In the genomic region with DNA sequence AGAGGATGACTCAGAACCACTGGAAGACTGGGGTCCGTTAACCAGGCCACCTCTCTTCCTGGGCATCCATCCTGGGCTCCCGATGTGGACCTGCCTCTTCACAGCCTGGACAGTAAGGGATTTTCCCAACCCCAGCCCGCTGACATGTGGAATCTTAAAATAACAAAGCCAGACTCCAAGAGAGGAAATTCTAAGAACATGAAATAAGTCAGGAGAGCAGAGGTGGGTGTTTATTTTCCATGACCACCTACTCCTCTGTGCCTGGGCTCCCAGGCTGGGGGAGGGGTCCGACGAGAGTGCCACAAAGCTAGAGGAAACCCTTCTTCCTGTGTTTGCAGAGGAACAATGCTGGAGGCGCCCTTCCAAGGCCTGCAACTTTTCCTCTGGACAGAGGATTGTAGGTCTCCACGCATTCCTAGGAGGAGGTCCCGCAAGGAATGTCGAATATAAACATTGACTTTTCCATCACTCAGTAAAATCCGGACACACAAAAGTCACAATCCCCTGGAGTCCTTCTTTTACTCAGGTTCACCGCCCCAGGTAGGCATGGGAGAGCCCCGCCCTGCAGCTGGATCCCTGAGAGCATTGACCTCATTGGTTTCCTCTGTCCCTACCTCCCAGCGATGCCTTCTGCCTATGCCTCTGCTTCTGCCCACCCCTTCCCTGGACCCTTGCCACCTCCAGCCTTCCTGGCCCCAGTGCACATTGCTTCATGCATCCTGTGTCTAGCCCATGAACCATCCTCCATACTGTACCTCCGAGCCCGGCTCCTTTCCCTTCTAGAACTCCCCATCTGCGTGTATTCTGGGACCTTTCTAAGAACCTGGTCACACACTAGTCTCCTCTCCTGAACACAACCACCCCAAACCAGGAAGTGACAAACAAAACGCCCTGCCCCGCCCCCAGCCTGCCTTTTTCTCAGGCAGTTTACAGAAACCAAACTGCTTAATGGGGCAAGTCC, we compare ENCODE assay signal across 8 mouse cellular contexts. TPM values are rescaled to one million over a fixed set of nuclear protein-coding genes. Genes with fewer than 3 reads are reported as not detected.
A peak's percentile ranks its signal among the peaks of the same experiment; 100 is the strongest.
DNase-seq lines count a peak whose midpoint lies in the region; ATAC-seq and TF ChIP-seq lines count a peak whose summit lies in the region.

No protein-coding gene starts in this region.

- H3K4me3 ChIP-seq in hindbrain, embryonic 15.5 days, result no peak overlapping the region
- no peak overlapping the region for H3K4me3 ChIP-seq in hindbrain, embryonic 13.5 days
- H3K4me3 ChIP-seq in embryonic facial prominence, embryonic 12.5 days, result no peak overlapping the region
- no peak overlapping the region for H3K4me3 ChIP-seq in liver, embryonic 12.5 days
- no peak overlapping the region for H3K4me3 ChIP-seq in stomach, postnatal 0 days (ENCODE audit: low read depth, low read length)
- no peak overlapping the region for H3K4me3 ChIP-seq in forebrain, embryonic 16.5 days (replicated peaks; ENCODE audit: low read length)

- peak; percentile 34; the same call in 1 of the 2 replicates for ATAC-seq in hindbrain, embryonic 15.5 days (ENCODE audit: low FRiP score, low read depth)
- no peak for ATAC-seq in hindbrain, embryonic 13.5 days (ENCODE audit: low FRiP score)
- ATAC-seq in embryonic facial prominence, embryonic 12.5 days (ENCODE audit: insufficient number of reproducible peaks, insufficient read depth, low FRiP score, low TSS enrichment), result no peak
- ATAC-seq in liver, embryonic 12.5 days, result peak; percentile 44; the same call in 1 of the 2 replicates
- ATAC-seq in stomach, postnatal 0 days (ENCODE audit: low FRiP score, low TSS enrichment), result peak; percentile 43; the same call in 1 of the 2 replicates
- ATAC-seq in forebrain, embryonic 16.5 days, result no peak

- 71% methylated on average over 18 of the region's 18 CpGs for WGBS in hindbrain, embryonic 15.5 days
- 69% methylated on average over 18 of the region's 18 CpGs for whole genome bisulfite sequencing in hindbrain, embryonic 13.5 days
- 50% methylated on average over 18 of the region's 18 CpGs for WGBS in embryonic facial prominence, embryonic 12.5 days
- 16% methylated on average over 18 of the region's 18 CpGs for WGBS in liver, embryonic 12.5 days (ENCODE audit: insufficient replicate concordance)
- 28% methylated on average over 18 of the region's 18 CpGs for WGBS in stomach, postnatal 0 days
- 73% methylated on average over 18 of the region's 18 CpGs for WGBS in forebrain, embryonic 16.5 days

- H3K4me2 ChIP-seq in hindbrain, embryonic 15.5 days, result no peak overlapping the region
- H3K4me2 ChIP-seq in hindbrain, embryonic 13.5 days, result no peak overlapping the region
- no peak overlapping the region for H3K4me2 ChIP-seq in embryonic facial prominence, embryonic 12.5 days (replicated peaks)
- no peak overlapping the region for H3K4me2 ChIP-seq in liver, embryonic 12.5 days
- no peak overlapping the region for H3K4me2 ChIP-seq in stomach, postnatal 0 days (replicated peaks; ENCODE audit: low read depth)
- no peak overlapping the region for H3K4me2 ChIP-seq in forebrain, embryonic 16.5 days (ENCODE audit: low read length)

- no peaks in the 10 kb centered on the region for H3K27me3 ChIP-seq in hindbrain, embryonic 15.5 days
- H3K27me3 ChIP-seq in hindbrain, embryonic 13.5 days, result no peaks in the 10 kb centered on the region
- no peaks in the 10 kb centered on the region for H3K27me3 ChIP-seq in embryonic facial prominence, embryonic 12.5 days
- H3K27me3 ChIP-seq in liver, embryonic 12.5 days (replicated peaks), result 0 out of 2 replicates have a peak, but pooled peaks cover under 1% of the 10 kb centered on the region
- no peaks in the 10 kb centered on the region for H3K27me3 ChIP-seq in stomach, postnatal 0 days (ENCODE audit: control insufficient read depth, insufficient read depth, low read length)
- H3K27me3 ChIP-seq in forebrain, embryonic 16.5 days (replicated peaks; ENCODE audit: control insufficient read depth, insufficient read depth, low read length), result no peaks in the 10 kb centered on the region

- DNase-seq in heart, postnatal 25 days (ENCODE audit: low spot score), result peak; percentile 73
- peak; percentile 61 for DNase-seq in stomach, postnatal 0 days (ENCODE audit: low spot score)
- DNase-seq in cerebellum, postnatal 25 days, result no peak

- H3K9ac ChIP-seq in hindbrain, embryonic 15.5 days, result no peak overlapping the region
- no peak overlapping the region for H3K9ac ChIP-seq in hindbrain, embryonic 13.5 days
- H3K9ac ChIP-seq in embryonic facial prominence, embryonic 12.5 days, result no peak overlapping the region
- no peak overlapping the region for H3K9ac ChIP-seq in liver, embryonic 12.5 days
- H3K9ac ChIP-seq in stomach, postnatal 0 days (ENCODE audit: low read length), result no peak overlapping the region
- H3K9ac ChIP-seq in forebrain, embryonic 16.5 days (replicated peaks; ENCODE audit: low read depth, low read length), result no peak overlapping the region

- H3K9me3 ChIP-seq in hindbrain, embryonic 15.5 days, result no peaks in the 10 kb centered on the region
- H3K9me3 ChIP-seq in hindbrain, embryonic 13.5 days, result no peaks in the 10 kb centered on the region
- H3K9me3 ChIP-seq in embryonic facial prominence, embryonic 12.5 days, result no peaks in the 10 kb centered on the region
- H3K9me3 ChIP-seq in liver, embryonic 12.5 days (replicated peaks), result no peaks in the 10 kb centered on the region
- H3K9me3 ChIP-seq in stomach, postnatal 0 days (ENCODE audit: control insufficient read depth, low read length), result no peaks in the 10 kb centered on the region
- H3K9me3 ChIP-seq in forebrain, embryonic 16.5 days (ENCODE audit: control insufficient read depth, low read length), result no peaks in the 10 kb centered on the region

- intact Hi-C loops in heart, postnatal 25 days (cut with DNase I), result loop anchor here (2.0 kb wide), 2 partner anchors 17 to 51 kb away; no protein-coding TSS in a partner anchor

- no peak for TF ChIP-seq EP300 in stomach, postnatal 0 days (optimal IDR thresholded peaks at IDR 0.05)

- H3K27ac ChIP-seq in hindbrain, embryonic 15.5 days (replicated peaks), result peak overlapping the region; percentile 61
- H3K27ac ChIP-seq in hindbrain, embryonic 13.5 days, result no peak overlapping the region
- H3K27ac ChIP-seq in embryonic facial prominence, embryonic 12.5 days, result peak overlapping the region; percentile 5; the same call in 1 of the 2 replicates
- peak overlapping the region; percentile 5 for H3K27ac ChIP-seq in liver, embryonic 12.5 days
- peak overlapping the region; percentile 85 for H3K27ac ChIP-seq in stomach, postnatal 0 days (replicated peaks)
- H3K27ac ChIP-seq in forebrain, embryonic 16.5 days (ENCODE audit: low read length), result no peak overlapping the region

- no peaks in the 10 kb centered on the region for H3K36me3 ChIP-seq in hindbrain, embryonic 15.5 days
- no peaks in the 10 kb centered on the region for H3K36me3 ChIP-seq in hindbrain, embryonic 13.5 days
- no peaks in the 10 kb centered on the region for H3K36me3 ChIP-seq in embryonic facial prominence, embryonic 12.5 days
- no peaks in the 10 kb centered on the region for H3K36me3 ChIP-seq in liver, embryonic 12.5 days
- no peaks in the 10 kb centered on the region for H3K36me3 ChIP-seq in stomach, postnatal 0 days (ENCODE audit: control insufficient read depth, insufficient read depth, low read length)
- H3K36me3 ChIP-seq in forebrain, embryonic 16.5 days (ENCODE audit: control insufficient read depth, insufficient read depth), result no peaks in the 10 kb centered on the region

- TF ChIP-seq CTCF in stomach, postnatal 0 days (IDR thresholded peaks at IDR 0.05; ENCODE audit: low read depth), result no peak

- 0 out of 2 replicates have a peak, but pooled peaks cover 8% of the 10 kb centered on the region for H3K4me1 ChIP-seq in hindbrain, embryonic 15.5 days (replicated peaks)
- no peaks in the 10 kb centered on the region for H3K4me1 ChIP-seq in hindbrain, embryonic 13.5 days (replicated peaks)
- H3K4me1 ChIP-seq in embryonic facial prominence, embryonic 12.5 days, result peaks cover 15% of the 10 kb centered on the region
- H3K4me1 ChIP-seq in liver, embryonic 12.5 days, result peaks cover 7% of the 10 kb centered on the region; the same call in 1 of the 2 replicates
- peaks cover 12% of the 10 kb centered on the region; the same call in 1 of the 2 replicates for H3K4me1 ChIP-seq in stomach, postnatal 0 days (replicated peaks; ENCODE audit: control insufficient read depth, insufficient read depth)
- no peaks in the 10 kb centered on the region for H3K4me1 ChIP-seq in forebrain, embryonic 16.5 days (replicated peaks; ENCODE audit: control insufficient read depth, insufficient read depth, low read length)

RNA-seq across cellular contexts. Expression of a gene that starts 56.8 kb away (rescaled TPM):
- polyA plus RNA-seq in hindbrain, embryonic 15.5 days (2015; fragmentation: Nextera tagmentation; extraction: Ambion mirVana), result 13.7 and 14.4 TPM in 2 replicates
- polyA plus RNA-seq in hindbrain, embryonic 13.5 days (2015; fragmentation: Nextera tagmentation; extraction: Ambion mirVana), result 10.9 and 11.0 TPM in 2 replicates
- polyA plus RNA-seq in embryonic facial prominence, embryonic 12.5 days (2016; fragmentation: Nextera tagmentation; extraction: Ambion mirVana), result 22.8 and 24.8 TPM in 2 replicates
- total RNA-seq in heart, postnatal 25 days (2021), result 10 to 100 TPM; 39.4 to 41.8 TPM
- polyA plus RNA-seq in liver, embryonic 12.5 days (2016; fragmentation: Nextera tagmentation; extraction: Ambion mirVana), result 8.3 and 8.4 TPM in 2 replicates
- polyA plus RNA-seq in stomach, postnatal 0 days (2015; fragmentation: Nextera tagmentation; extraction: Ambion mirVana), result 16.8 and 24.2 TPM in 2 replicates
- 14.1 TPM in 2 replicates for polyA plus RNA-seq in forebrain, embryonic 16.5 days (2015; fragmentation: Nextera tagmentation; extraction: Ambion mirVana)

Comparison
In these comparisons a context has a peak if more than half of its experiments do, and no peak if none do; other contexts are left out.
1. ATAC-seq: peak in hindbrain, embryonic 15.5 days (single experiment), liver, embryonic 12.5 days (single experiment) and stomach, postnatal 0 days (single experiment); none in hindbrain, embryonic 13.5 days (single experiment), embryonic facial prominence, embryonic 12.5 days (single experiment) and forebrain, embryonic 16.5 days (single experiment).
2. H3K27ac ChIP-seq: peak in hindbrain, embryonic 15.5 days (single experiment), embryonic facial prominence, embryonic 12.5 days (single experiment), liver, embryonic 12.5 days (single experiment) and stomach, postnatal 0 days (single experiment); none in hindbrain, embryonic 13.5 days (single experiment) and forebrain, embryonic 16.5 days (single experiment).
3. DNase-seq: peak in heart, postnatal 25 days (single experiment) and stomach, postnatal 0 days (single experiment); none in cerebellum, postnatal 25 days (0 of 2).